Mouse (Mus musculus): ENCODE measurements around the gene Pwwp2a. TPM values are rescaled to one million over a fixed set of nuclear protein-coding genes. Genes with fewer than 3 reads are reported as not detected.

The Pwwp2a gene
- polyA plus RNA-seq, 1 experiment from 2014 or later: 51.0 TPM

DNA sequence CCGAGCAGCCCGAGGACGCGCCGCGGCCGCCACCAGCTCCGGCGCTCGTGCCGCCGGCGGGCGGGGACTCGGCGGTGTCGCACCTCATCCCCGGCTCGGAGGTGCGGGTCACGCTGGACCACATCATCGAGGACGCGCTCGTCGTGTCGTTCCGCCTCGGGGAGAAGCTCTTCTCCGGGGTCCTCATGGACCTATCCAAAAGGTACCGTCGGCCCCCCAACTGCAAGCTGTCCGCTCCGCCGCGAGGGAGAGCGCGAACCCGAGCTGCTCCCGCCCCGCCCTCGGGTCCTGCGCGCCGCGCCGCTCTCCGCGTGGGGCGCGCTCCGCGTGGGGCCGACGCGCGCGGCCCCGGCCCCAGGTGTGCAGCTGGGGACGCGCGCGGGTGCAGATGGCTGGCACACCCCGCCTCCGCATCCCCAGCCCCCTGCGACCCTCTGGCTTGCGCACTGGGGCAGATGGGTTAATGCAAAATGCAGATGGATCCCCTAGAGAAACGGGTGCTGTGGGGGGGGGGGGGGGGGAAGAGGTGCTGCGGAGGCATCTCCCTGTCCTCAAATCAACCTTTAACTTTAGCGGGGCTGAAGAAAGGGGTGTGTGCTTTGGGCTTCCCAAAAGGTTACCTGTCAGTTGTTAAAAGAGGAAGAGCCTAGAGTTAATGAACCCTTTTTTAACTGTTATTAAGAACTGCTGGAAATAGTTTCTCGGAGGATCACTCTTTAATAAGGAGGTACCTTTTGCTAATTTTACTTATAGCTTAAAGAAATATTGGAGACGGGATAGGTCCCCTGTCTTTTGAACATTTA lies 818 bp downstream of the Pwwp2a start:
- 2% methylated on average over 66 of the region's 72 CpGs for WGBS
- ATAC-seq (ENCODE audit: low FRiP score): peak; percentile 11
- Histone ChIP-seq H3K27ac (peak overlapping the region; percentile 98), H3K36me3 (peaks cover 11% of the 10 kb centered on the region), H3K4me2 (replicated peaks) (peak overlapping the region; percentile 80), H3K9ac (peak overlapping the region; percentile 98), H3K4me1 (peaks cover 23% of the 10 kb centered on the region), H3K4me3 (peak overlapping the region; percentile 97), H3K27me3 (no peaks in the 10 kb centered on the region), H3K9me3 (replicated peaks) (no peaks in the 10 kb centered on the region)

DNA sequence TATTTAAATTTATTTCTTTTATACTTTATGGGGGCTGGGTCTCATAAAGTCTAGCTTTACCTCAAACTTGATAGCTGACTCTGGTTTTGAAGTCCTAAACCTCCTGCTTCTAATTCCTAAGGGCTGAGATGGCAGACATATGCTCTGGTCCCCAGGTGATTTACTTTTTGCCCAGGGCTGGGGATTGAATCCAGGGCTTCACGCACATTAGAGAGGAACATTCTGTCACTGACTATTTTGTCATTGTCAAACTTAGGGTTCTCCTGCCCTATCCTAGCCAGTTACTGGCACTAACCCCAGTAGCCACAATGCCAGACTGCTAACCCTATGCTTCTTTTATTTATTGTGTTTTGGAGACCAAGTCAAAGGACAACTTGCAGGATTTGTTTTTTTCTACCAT lies 7.1 kb downstream of the Pwwp2a start:
- Histone ChIP-seq H3K4me3 (no peak overlapping the region), H3K27ac (no peak overlapping the region), H3K4me1 (peaks cover 12% of the 10 kb centered on the region), H3K9me3 (replicated peaks) (no peaks in the 10 kb centered on the region), H3K27me3 (no peaks in the 10 kb centered on the region), H3K36me3 (peaks cover 61% of the 10 kb centered on the region), H3K9ac (no peak overlapping the region), H3K4me2 (replicated peaks) (no peak overlapping the region)
- WGBS: 78% methylated on average over 1 of the region's 1 CpGs
- no peak for ATAC-seq (ENCODE audit: low FRiP score)

DNA sequence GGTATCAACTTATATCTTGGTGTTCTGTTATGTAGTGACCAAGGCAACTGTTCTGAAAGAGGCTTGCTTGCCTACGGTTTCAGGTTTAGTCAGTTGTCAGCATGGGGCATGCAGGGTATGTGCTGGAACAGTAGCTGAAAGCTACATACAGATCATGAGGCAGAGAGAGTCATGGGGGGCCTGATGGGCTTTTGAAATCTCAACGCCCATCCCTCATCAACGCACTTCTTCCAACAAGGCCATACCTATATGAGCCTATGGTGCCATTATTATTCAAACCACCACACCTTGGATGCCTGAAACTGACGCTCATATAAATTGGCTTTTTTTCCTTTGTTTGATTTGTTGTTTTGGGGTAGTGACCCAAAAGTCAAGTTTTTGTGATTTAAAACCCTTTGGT lies 14.8 kb downstream of the Pwwp2a start:
- Histone ChIP-seq H3K4me2 (replicated peaks) (no peak overlapping the region), H3K9me3 (replicated peaks) (no peaks in the 10 kb centered on the region), H3K4me1 (no peaks in the 10 kb centered on the region), H3K36me3 (peaks cover 50% of the 10 kb centered on the region), H3K27ac (no peak overlapping the region), H3K4me3 (no peak overlapping the region), H3K9ac (no peak overlapping the region), H3K27me3 (no peaks in the 10 kb centered on the region)
- 76% methylated on average over 4 of the region's 4 CpGs for WGBS
- no peak for ATAC-seq (ENCODE audit: low FRiP score)

DNA sequence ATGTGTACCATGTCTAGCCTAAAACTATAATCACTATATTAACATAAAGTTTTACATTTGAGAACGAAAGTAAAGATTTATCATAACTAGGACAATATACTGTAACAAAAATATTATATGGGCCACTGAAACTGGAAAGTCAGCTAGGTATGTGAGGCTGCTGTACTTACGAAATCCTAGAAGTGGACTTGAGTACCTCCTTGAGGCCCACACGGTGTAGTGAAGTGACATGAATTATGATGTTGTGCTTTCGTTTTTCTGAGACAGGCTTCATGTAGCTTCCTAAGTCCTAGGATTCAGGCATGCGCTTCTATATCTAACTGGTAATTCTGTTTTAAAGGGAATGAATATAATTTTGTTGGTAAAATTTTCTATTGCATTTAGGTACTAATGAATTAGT lies 16.8 kb downstream of the Pwwp2a start:
- Histone ChIP-seq H3K36me3 (peaks cover 31% of the 10 kb centered on the region), H3K4me2 (replicated peaks) (no peak overlapping the region), H3K27ac (no peak overlapping the region), H3K4me1 (no peaks in the 10 kb centered on the region), H3K9me3 (replicated peaks) (no peaks in the 10 kb centered on the region), H3K27me3 (no peaks in the 10 kb centered on the region), H3K4me3 (no peak overlapping the region), H3K9ac (no peak overlapping the region)
- 89% methylated on average over 5 of the region's 5 CpGs for WGBS
- no peak for ATAC-seq (ENCODE audit: low FRiP score)

DNA sequence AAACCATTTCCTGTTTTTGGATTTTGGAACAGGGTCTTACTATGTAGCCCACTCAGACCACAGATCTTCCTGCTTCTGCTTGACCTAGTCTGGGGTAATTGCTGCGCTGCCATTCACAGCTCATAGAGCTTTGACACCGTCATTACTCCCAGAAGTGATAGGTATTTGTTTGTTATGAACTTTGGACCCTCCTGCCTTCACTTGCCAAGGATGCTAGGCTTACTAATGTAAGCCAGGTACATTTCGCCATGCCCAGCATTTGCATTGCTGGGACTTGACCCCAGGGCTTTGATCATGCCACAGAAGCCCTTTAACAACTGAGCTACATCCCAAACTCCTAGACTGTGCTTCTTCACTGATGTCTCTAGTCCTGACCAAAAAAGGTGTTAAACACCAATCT lies 18.5 kb downstream of the Pwwp2a start:
- H3K27me3 ChIP-seq: no peaks in the 10 kb centered on the region
- no peaks in the 10 kb centered on the region for H3K4me1 ChIP-seq
- no peak overlapping the region for H3K9ac ChIP-seq
- peaks cover 34% of the 10 kb centered on the region for H3K36me3 ChIP-seq
- H3K4me2 ChIP-seq (replicated peaks): no peak overlapping the region
- no peak overlapping the region for H3K27ac ChIP-seq
- whole genome bisulfite sequencing: 93% methylated on average over 3 of the region's 3 CpGs
- no peak overlapping the region for H3K4me3 ChIP-seq
- no peaks in the 10 kb centered on the region for H3K9me3 ChIP-seq (replicated peaks)
- ATAC-seq (ENCODE audit: low FRiP score): no peak

DNA sequence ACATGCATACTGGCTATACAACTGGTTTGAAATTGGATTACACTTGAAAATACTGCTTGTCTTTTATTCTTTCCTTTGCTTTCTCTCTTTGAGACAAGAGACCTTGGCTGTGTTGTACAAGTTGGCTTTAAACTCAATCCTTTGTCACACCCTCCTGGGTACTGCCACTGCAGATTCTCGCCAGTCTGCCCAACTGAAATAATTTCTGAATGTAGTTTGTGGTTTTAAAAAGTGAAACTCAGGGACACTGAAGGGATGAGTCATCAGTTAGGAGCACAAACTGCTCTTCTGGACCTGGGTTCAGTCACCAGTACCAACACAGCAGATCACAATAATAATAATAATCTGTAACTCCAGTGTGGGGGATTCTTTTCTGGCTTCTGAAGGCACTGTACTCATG lies 21.8 kb downstream of the Pwwp2a start:
- Histone ChIP-seq H3K27me3 (no peaks in the 10 kb centered on the region), H3K27ac (no peak overlapping the region), H3K9ac (no peak overlapping the region), H3K9me3 (replicated peaks) (no peaks in the 10 kb centered on the region), H3K4me2 (replicated peaks) (no peak overlapping the region), H3K36me3 (peaks cover 29% of the 10 kb centered on the region), H3K4me3 (no peak overlapping the region), H3K4me1 (no peaks in the 10 kb centered on the region)
- WGBS: 89% methylated on average over 1 of the region's 1 CpGs
- ATAC-seq (ENCODE audit: low FRiP score): no peak

DNA sequence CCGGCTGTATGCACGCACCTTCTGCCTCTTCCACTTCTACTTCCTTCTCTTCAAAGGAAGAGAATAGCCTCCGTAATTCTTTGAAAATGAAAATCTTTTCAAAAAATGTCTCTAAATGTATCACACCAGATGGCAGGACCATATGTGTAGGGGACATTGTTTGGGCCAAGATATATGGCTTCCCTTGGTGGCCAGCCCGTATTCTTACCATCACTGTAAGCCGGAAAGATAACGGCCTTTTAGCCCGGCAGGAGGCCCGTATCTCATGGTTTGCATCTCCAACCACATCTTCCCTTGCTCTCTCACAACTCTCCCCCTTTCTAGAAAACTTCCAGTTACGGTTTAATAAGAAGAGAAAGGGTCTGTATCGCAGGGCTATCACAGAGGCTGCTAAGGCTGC lies 24.0 kb downstream of the Pwwp2a start:
- Histone ChIP-seq H3K4me2 (replicated peaks) (no peak overlapping the region), H3K4me3 (no peak overlapping the region), H3K27me3 (no peaks in the 10 kb centered on the region), H3K9ac (no peak overlapping the region), H3K36me3 (peaks cover 25% of the 10 kb centered on the region), H3K4me1 (no peaks in the 10 kb centered on the region), H3K27ac (no peak overlapping the region), H3K9me3 (replicated peaks) (no peaks in the 10 kb centered on the region)
- WGBS: 92% methylated on average over 10 of the region's 10 CpGs
- ATAC-seq (ENCODE audit: low FRiP score): no peak

DNA sequence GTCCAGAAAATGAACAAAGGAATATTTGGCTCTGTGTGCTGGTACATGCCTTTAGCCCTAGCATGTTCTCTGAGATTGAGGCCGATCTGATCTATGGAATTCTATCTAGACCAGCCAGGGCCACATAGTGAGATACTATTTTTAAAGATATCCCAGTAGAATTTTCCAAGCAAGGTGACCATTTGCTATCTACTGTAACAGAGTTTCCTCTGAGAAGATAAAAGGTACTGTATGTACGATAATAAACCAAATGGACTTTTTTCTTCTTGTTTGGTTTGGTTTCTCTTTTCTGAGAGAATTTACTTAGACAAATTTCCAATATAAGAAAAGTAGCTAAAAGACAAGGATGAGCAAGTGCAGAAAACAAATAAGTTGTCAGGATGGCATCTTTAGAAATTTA lies 26.6 kb downstream of the Pwwp2a start:
- no peak for ATAC-seq (ENCODE audit: low FRiP score)
- no peak overlapping the region for H3K4me3 ChIP-seq

DNA sequence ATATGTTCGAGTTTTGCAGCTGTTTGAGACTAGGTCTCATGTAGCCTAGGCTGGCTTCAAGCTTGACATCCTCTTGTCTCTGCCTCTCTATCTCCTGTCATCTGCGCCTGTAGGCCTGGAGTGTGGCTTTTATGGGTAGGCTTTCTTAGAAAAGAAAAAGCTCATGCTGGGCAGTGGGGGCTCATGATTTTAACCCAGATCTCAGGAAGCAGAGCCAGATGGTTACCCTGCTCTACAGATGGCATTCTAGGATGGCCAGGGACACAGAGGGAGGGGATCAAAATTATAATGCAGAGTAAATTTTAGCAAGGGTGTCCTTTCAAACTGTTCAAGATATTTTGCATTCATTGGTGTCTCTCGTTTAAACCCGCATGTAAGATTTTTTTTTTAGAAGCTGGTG lies 30.4 kb downstream of the Pwwp2a start:
- Histone ChIP-seq H3K27ac (no peak overlapping the region), H3K4me3 (no peak overlapping the region), H3K27me3 (no peaks in the 10 kb centered on the region), H3K36me3 (peaks cover 12% of the 10 kb centered on the region), H3K4me2 (replicated peaks) (no peak overlapping the region), H3K9ac (no peak overlapping the region), H3K4me1 (no peaks in the 10 kb centered on the region), H3K9me3 (replicated peaks) (no peaks in the 10 kb centered on the region)
- no peak for ATAC-seq (ENCODE audit: low FRiP score)
- 96% methylated on average over 4 of the region's 4 CpGs for WGBS

More for the DNA sequence above, 26.6 kb downstream of the Pwwp2a start:
- H3K27me3 ChIP-seq: no peaks in the 10 kb centered on the region
- H3K36me3 ChIP-seq: peaks cover 25% of the 10 kb centered on the region
- no peaks in the 10 kb centered on the region for H3K9me3 ChIP-seq (replicated peaks)
- 90% methylated on average over 2 of the region's 2 CpGs for WGBS
- no peaks in the 10 kb centered on the region for H3K4me1 ChIP-seq
- no peak overlapping the region for H3K4me2 ChIP-seq (replicated peaks)
- H3K9ac ChIP-seq: no peak overlapping the region
- no peak overlapping the region for H3K27ac ChIP-seq

DNA sequence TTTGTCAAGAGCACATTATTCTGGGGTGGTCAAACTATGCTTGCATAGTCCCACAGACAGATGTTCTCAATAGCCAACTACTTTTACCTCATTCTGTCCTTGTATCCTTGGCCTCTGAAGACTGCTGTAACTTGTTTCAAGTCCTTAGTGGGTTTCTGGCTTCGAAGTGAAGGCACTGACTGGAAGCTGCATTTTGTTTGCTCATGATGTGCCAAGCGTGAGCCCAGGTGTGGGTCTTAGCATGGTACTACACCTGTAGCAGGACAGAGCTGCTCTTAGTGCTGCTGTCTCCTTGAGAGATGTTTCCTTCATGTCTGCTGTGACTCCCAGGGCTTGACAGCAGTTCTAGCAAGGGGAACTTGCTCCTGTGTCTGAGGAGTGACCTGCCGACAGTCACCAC lies 41.6 kb downstream of the Pwwp2a start:
- no peak for ATAC-seq (ENCODE audit: low FRiP score)
- Histone ChIP-seq H3K4me1 (no peaks in the 10 kb centered on the region), H3K4me2 (replicated peaks) (no peak overlapping the region), H3K27me3 (no peaks in the 10 kb centered on the region), H3K9me3 (replicated peaks) (no peaks in the 10 kb centered on the region), H3K36me3 (peaks cover 28% of the 10 kb centered on the region), H3K9ac (no peak overlapping the region), H3K4me3 (no peak overlapping the region), H3K27ac (no peak overlapping the region)
- WGBS: 83% methylated on average over 3 of the region's 3 CpGs

DNA sequence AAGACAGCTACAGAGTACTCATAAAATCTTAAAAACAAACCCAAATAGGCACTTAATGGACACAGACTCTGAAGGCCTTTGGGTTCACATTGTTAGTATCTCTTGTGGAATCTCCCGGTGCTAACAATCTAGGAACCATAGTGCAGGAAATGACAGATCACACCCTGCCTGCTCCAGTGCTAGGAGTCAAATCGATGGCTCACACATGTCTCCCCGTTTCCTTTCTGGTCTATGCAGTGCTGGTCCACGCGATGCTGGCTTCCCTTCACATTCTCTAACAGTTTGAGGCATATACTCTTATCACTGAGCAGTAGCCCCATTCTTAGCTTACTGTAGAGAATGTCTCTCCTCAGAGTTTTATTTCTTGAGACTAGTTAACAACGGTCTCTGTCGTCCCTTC lies 46.0 kb downstream of the Pwwp2a start:
- 82% methylated on average over 7 of the region's 7 CpGs for WGBS
- peaks cover 49% of the 10 kb centered on the region for H3K36me3 ChIP-seq
- ATAC-seq (ENCODE audit: low FRiP score): no peak
- no peak overlapping the region for H3K9ac ChIP-seq
- no peaks in the 10 kb centered on the region for H3K27me3 ChIP-seq
- no peak overlapping the region for H3K27ac ChIP-seq
- no peak overlapping the region for H3K4me3 ChIP-seq
- no peaks in the 10 kb centered on the region for H3K9me3 ChIP-seq (replicated peaks)
- H3K4me1 ChIP-seq: no peaks in the 10 kb centered on the region
- H3K4me2 ChIP-seq (replicated peaks): no peak overlapping the region

DNA sequence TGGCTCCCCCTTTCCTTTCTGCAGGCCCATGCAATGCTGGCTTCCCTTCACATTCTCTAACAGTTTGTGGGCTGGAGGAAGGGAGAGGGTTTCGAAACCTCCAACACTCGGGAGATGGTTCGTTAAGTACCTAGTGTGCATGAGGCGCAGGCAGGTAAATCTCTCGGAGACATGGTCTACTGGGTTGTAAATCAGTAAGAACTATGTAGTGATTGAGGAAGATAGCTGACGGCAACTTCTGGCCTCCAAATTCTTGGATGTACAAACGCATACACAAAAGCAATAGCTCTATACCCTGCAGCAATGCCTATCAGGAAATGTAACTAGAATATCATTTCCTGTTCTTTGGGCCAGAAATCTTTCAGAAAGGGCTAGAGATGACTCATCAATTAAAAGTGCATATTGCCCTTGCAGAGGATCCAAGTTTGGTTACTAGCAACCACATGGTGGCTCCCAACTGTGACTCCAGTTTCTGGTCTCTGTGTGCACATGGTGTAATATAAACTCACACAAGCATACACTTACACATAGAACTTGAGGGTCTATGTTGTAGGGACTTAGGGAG lies 47.0 kb downstream of the Pwwp2a start:
- Histone ChIP-seq H3K9ac (no peak overlapping the region), H3K9me3 (replicated peaks) (no peaks in the 10 kb centered on the region), H3K27ac (no peak overlapping the region), H3K4me2 (replicated peaks) (no peak overlapping the region), H3K4me3 (no peak overlapping the region), H3K36me3 (peaks cover 57% of the 10 kb centered on the region), H3K4me1 (no peaks in the 10 kb centered on the region), H3K27me3 (no peaks in the 10 kb centered on the region)
- 87% methylated on average over 7 of the region's 7 CpGs for WGBS
- no peak for ATAC-seq (ENCODE audit: low FRiP score)

All from hindbrain, embryonic 12.5 days (tissue).